11 mouse cellular contexts compared by ENCODE assay signal in the genomic region with DNA sequence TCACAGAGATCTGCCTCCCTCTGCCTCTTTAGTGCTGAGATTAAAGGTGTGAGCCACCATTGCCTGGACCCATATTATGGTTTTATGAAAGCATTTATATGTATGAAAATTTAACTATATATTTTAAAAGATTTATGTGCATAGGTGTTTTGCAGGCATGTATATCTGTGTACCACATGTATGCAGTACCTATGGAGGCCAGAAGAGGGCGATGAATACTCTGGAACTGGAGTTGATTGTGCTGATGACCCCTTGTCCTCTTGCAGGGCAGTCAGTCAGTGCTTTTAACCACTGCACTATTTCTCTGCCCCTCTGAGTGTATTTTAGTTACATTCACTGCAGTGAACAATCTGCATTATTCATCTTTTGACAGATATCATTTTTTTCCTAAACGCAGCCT. TPM values are rescaled to one million over a fixed set of nuclear protein-coding genes. Genes with fewer than 3 reads are reported as not detected.
DNase-seq lines count a peak whose midpoint lies in the region; ATAC-seq and TF ChIP-seq lines count a peak whose summit lies in the region.
"Had no signal": no experiment of that assay in that cellular context is flagged by ENCODE, and none has a peak within 500 bp of the region (broad histone marks: within the 10 kb centered on the region; RNA-seq: fewer than 3 reads in every experiment).

No protein-coding gene starts in this region.

- H3K9ac ChIP-seq in midbrain, embryonic 11.5 days (ENCODE audit: low read length): no peak overlapping the region
- H3K9ac ChIP-seq in midbrain, embryonic 13.5 days (replicated peaks): no peak overlapping the region
- H3K9ac ChIP-seq in liver, postnatal 0 days (replicated peaks): no peak overlapping the region

- WGBS in midbrain, embryonic 11.5 days: 49% methylated on average over 2 of the region's 2 CpGs
- 51% methylated on average over 2 of the region's 2 CpGs for WGBS in midbrain, embryonic 13.5 days
- 50% methylated on average over 2 of the region's 2 CpGs for WGBS in liver, postnatal 0 days (ENCODE audit: insufficient replicate concordance)

- peak; percentile 87 for TF ChIP-seq CTCF in liver, postnatal 0 days (IDR thresholded peaks at IDR 0.05; ENCODE audit: low read depth)

- no peaks in the 10 kb centered on the region for H3K27me3 ChIP-seq in midbrain, embryonic 11.5 days (ENCODE audit: control insufficient read depth, insufficient read depth, low read length)
- no peaks in the 10 kb centered on the region for H3K27me3 ChIP-seq in midbrain, embryonic 13.5 days
- H3K27me3 ChIP-seq in liver, postnatal 0 days (ENCODE audit: insufficient read depth, low read length): no peaks in the 10 kb centered on the region

- DNase-seq in adrenal gland, adult (ENCODE audit: inconsistent age in 2 of 2, low spot score in 1 of 2): peak; percentile 60 to 83
- no peak for DNase-seq in adrenal gland, postnatal 4 days (ENCODE audit: low spot score in 2 of 2)
- DNase-seq in midbrain, embryonic 11.5 days (ENCODE audit: low spot score, missing footprints): peak; percentile 90
- DNase-seq in c-Kit-positive CD71-positive TER-119-positive erythroid progenitor cells, embryonic 14.5 days (ENCODE audit: low spot score): peak; percentile 75
- peak; percentile 83 for DNase-seq in liver, postnatal 0 days
- DNase-seq in spleen, postnatal 4 days (ENCODE audit: low spot score in 2 of 2): peak; percentile 75 to 89

- TF ChIP-seq EP300 in liver, postnatal 0 days (IDR thresholded peaks at IDR 0.05; ENCODE audit: low read depth): no peak

- ATAC-seq in midbrain, embryonic 11.5 days (ENCODE audit: low FRiP score): no peak
- ATAC-seq in midbrain, embryonic 13.5 days: no peak
- peak; percentile 56; a peak in 2 of 4 replicates for ATAC-seq in hematopoietic stem cell, adult 5-6 weeks (replicated peaks in 1 of 2; ENCODE audit: insufficient read depth in 1 of 2, low FRiP score in 2 of 2, low TSS enrichment in 1 of 2, low read depth in 1 of 2, poor library complexity in 2 of 2, severe bottlenecking in 2 of 2)
- ATAC-seq in liver, postnatal 0 days: peak; percentile 82

- no peaks in the 10 kb centered on the region for H3K36me3 ChIP-seq in midbrain, embryonic 11.5 days (ENCODE audit: control insufficient read depth, insufficient read depth, low read length)
- no peaks in the 10 kb centered on the region for H3K36me3 ChIP-seq in midbrain, embryonic 13.5 days
- no peaks in the 10 kb centered on the region for H3K36me3 ChIP-seq in liver, postnatal 0 days (replicated peaks; ENCODE audit: insufficient read depth, low read length)

- no peak overlapping the region for H3K4me3 ChIP-seq in midbrain, embryonic 11.5 days (ENCODE audit: low read depth, low read length)
- H3K4me3 ChIP-seq in midbrain, embryonic 13.5 days (replicated peaks): no peak overlapping the region
- no peak overlapping the region for H3K4me3 ChIP-seq in liver, postnatal 0 days (ENCODE audit: low read depth, low read length)

- no peak overlapping the region for H3K27ac ChIP-seq in midbrain, embryonic 11.5 days (ENCODE audit: low read depth, low read length)
- H3K27ac ChIP-seq in midbrain, embryonic 13.5 days: no peak overlapping the region
- no peak overlapping the region for H3K27ac ChIP-seq in liver, postnatal 0 days (ENCODE audit: low read depth)

- no peak overlapping the region for H3K4me2 ChIP-seq in midbrain, embryonic 11.5 days
- no peak overlapping the region for H3K4me2 ChIP-seq in midbrain, embryonic 13.5 days (replicated peaks)
- H3K4me2 ChIP-seq in liver, postnatal 0 days (ENCODE audit: low read depth, low read length): no peak overlapping the region

- no peaks in the 10 kb centered on the region for H3K9me3 ChIP-seq in midbrain, embryonic 11.5 days (ENCODE audit: control insufficient read depth, low read length)
- H3K9me3 ChIP-seq in midbrain, embryonic 13.5 days: no peaks in the 10 kb centered on the region
- no peaks in the 10 kb centered on the region for H3K9me3 ChIP-seq in liver, postnatal 0 days (ENCODE audit: low read length)

- no peaks in the 10 kb centered on the region for H3K4me1 ChIP-seq in midbrain, embryonic 11.5 days (ENCODE audit: control insufficient read depth, insufficient read depth, low read length)
- peaks cover 5% of the 10 kb centered on the region; the same call in 1 of the 2 replicates for H3K4me1 ChIP-seq in midbrain, embryonic 13.5 days (replicated peaks)
- H3K4me1 ChIP-seq in liver, postnatal 0 days (ENCODE audit: insufficient read depth): no peaks in the 10 kb centered on the region; the same call in 1 of the 2 replicates

RNA-seq across cellular contexts. Expression of gene Mief1, which starts 8.0 kb away (rescaled TPM):
- 10 to 100 TPM; 41.9 to 46.6 TPM for total RNA-seq in adrenal gland, postnatal 4 days (2021)
- polyA plus RNA-seq in midbrain, embryonic 11.5 days (2014; fragmentation: Nextera tagmentation; extraction: Ambion mirVana): 35.5 and 40.8 TPM in 2 replicates
- polyA plus RNA-seq in midbrain, embryonic 13.5 days (2015; fragmentation: Nextera tagmentation; extraction: Ambion mirVana): 42.2 and 43.8 TPM in 2 replicates
- total RNA-seq in hematopoietic stem cell, adult 5-6 weeks (2017): 25.9 and 28.0 TPM in 2 replicates
- polyA plus RNA-seq in liver, postnatal 0 days (2015; fragmentation: Nextera tagmentation; extraction: Ambion mirVana): 8.5 and 8.6 TPM in 2 replicates

RNA-seq across cellular contexts. Expression of gene AC140267.1, which starts 9.8 kb away (rescaled TPM):
- total RNA-seq in adrenal gland, postnatal 4 days (2021): 1 to 10 TPM; 7.3 to 8.9 TPM
- not detected in 2 replicates for polyA plus RNA-seq in midbrain, embryonic 11.5 days (2014; fragmentation: Nextera tagmentation; extraction: Ambion mirVana)
- polyA plus RNA-seq in midbrain, embryonic 13.5 days (2015; fragmentation: Nextera tagmentation; extraction: Ambion mirVana): not detected in 2 replicates
- total RNA-seq in hematopoietic stem cell, adult 5-6 weeks (2017): not detected in 2 replicates
- polyA plus RNA-seq in liver, postnatal 0 days (2015; fragmentation: Nextera tagmentation; extraction: Ambion mirVana): not detected in 2 replicates
- polyA plus RNA-seq: C2C12; heart, embryonic 14.5 days; neural tube, embryonic 14.5 days had no signal

RNA-seq across cellular contexts. Expression of gene Atf4, which starts 29.2 kb away (rescaled TPM):
- 100 to 1,000 TPM; 145 to 157 TPM for total RNA-seq in adrenal gland, postnatal 4 days (2021)
- polyA plus RNA-seq in midbrain, embryonic 11.5 days (2014; fragmentation: Nextera tagmentation; extraction: Ambion mirVana): 137 and 144 TPM in 2 replicates
- polyA plus RNA-seq in midbrain, embryonic 13.5 days (2015; fragmentation: Nextera tagmentation; extraction: Ambion mirVana): 133 and 134 TPM in 2 replicates
- 332 and 415 TPM in 2 replicates for total RNA-seq in hematopoietic stem cell, adult 5-6 weeks (2017)
- 64.3 and 65.7 TPM in 2 replicates for polyA plus RNA-seq in liver, postnatal 0 days (2015; fragmentation: Nextera tagmentation; extraction: Ambion mirVana)

RNA-seq across cellular contexts. Expression of gene Rps19bp1, which starts 38.3 kb away (rescaled TPM):
- 10 to 100 TPM; 35.7 to 41.1 TPM for total RNA-seq in adrenal gland, postnatal 4 days (2021)
- 70.9 and 75.4 TPM in 2 replicates for polyA plus RNA-seq in midbrain, embryonic 11.5 days (2014; fragmentation: Nextera tagmentation; extraction: Ambion mirVana)
- polyA plus RNA-seq in midbrain, embryonic 13.5 days (2015; fragmentation: Nextera tagmentation; extraction: Ambion mirVana): 72.9 and 77.8 TPM in 2 replicates
- 22.0 and 48.2 TPM in 2 replicates for total RNA-seq in hematopoietic stem cell, adult 5-6 weeks (2017)
- 27.0 and 27.5 TPM in 2 replicates for polyA plus RNA-seq in liver, postnatal 0 days (2015; fragmentation: Nextera tagmentation; extraction: Ambion mirVana)

RNA-seq across cellular contexts. Expression of gene Mgat3, which starts 52.3 kb away (rescaled TPM):
- total RNA-seq in adrenal gland, postnatal 4 days (2021): 10 to 100 TPM; 12.4 to 15.4 TPM
- 8.0 and 10.7 TPM in 2 replicates for polyA plus RNA-seq in midbrain, embryonic 11.5 days (2014; fragmentation: Nextera tagmentation; extraction: Ambion mirVana)
- 11.4 and 12.3 TPM in 2 replicates for polyA plus RNA-seq in midbrain, embryonic 13.5 days (2015; fragmentation: Nextera tagmentation; extraction: Ambion mirVana)
- total RNA-seq in hematopoietic stem cell, adult 5-6 weeks (2017): not detected in 2 replicates
- polyA plus RNA-seq in liver, postnatal 0 days (2015; fragmentation: Nextera tagmentation; extraction: Ambion mirVana): 0.12 and 0.14 TPM in 2 replicates

Comparison
In these comparisons a context has a peak if more than half of its experiments do, and no peak if none do; other contexts are left out.
1. DNase-seq: peak in adrenal gland, adult (2 of 2), midbrain, embryonic 11.5 days (single experiment), c-Kit-positive CD71-positive TER-119-positive erythroid progenitor cells, embryonic 14.5 days (single experiment), liver, postnatal 0 days (single experiment) and spleen, postnatal 4 days (2 of 2); none in adrenal gland, postnatal 4 days (0 of 2).
2. ATAC-seq: peak in hematopoietic stem cell, adult 5-6 weeks (2 of 2) and liver, postnatal 0 days (single experiment); none in midbrain, embryonic 11.5 days (single experiment) and midbrain, embryonic 13.5 days (single experiment).